Mouse (Mus musculus): ENCODE results near the gene Lrrc3b.

Gene Lrrc3b

GRCm38 (mm10) chr14:15438485-15439157, at the start of gene Lrrc3b:
Gene Lrrc3b, minus strand, starts transcription at chr14:15438987.
- peak; percentile 7 to 20 for DNase-seq

GRCm38 (mm10) chr14:15477668-15478067, 38.9 kb upstream of the Lrrc3b start:
- no peak for DNase-seq

GRCm38 (mm10) chr14:15438096-15438484, 697 bp downstream of the Lrrc3b start:
- DNase-seq = no peak

GRCm38 (mm10) chr14:15437501-15437941, 1.3 kb downstream of the Lrrc3b start:
- DNase-seq = no peak

GRCm38 (mm10) chr14:15437046-15437445, 1.7 kb downstream of the Lrrc3b start:
- DNase-seq = no peak

- no peak for DNase-seq
These were observed 2.2 kb downstream of the Lrrc3b start for GRCm38 (mm10) chr14:15436586-15436985.

GRCm38 (mm10) chr14:15432396-15432795, 6.4 kb downstream of the Lrrc3b start:
- no peak for DNase-seq

- DNase-seq = no peak
These were observed 17.2 kb downstream of the Lrrc3b start for GRCm38 (mm10) chr14:15421624-15422023.

GRCm38 (mm10) chr14:15410686-15411534, 27.9 kb downstream of the Lrrc3b start:
- no peak for DNase-seq

- no peak for DNase-seq
These were observed 53.3 kb downstream of the Lrrc3b start for GRCm38 (mm10) chr14:15385536-15385935.

- DNase-seq = no peak
These were observed 53.8 kb downstream of the Lrrc3b start for GRCm38 (mm10) chr14:15384972-15385371.

- DNase-seq = no peak
These were observed 54.3 kb downstream of the Lrrc3b start for GRCm38 (mm10) chr14:15384532-15384931.

- no peak for DNase-seq
These were observed 55.7 kb downstream of the Lrrc3b start for GRCm38 (mm10) chr14:15383133-15383532.

GRCm38 (mm10) chr14:15377368-15377767, 61.4 kb downstream of the Lrrc3b start:
- no peak for DNase-seq

GRCm38 (mm10) chr14:15376786-15377185, 62.0 kb downstream of the Lrrc3b start:
- DNase-seq = no peak

GRCm38 (mm10) chr14:15374271-15374670, 64.5 kb downstream of the Lrrc3b start:
- no peak for DNase-seq

GRCm38 (mm10) chr14:15372985-15373384, 65.8 kb downstream of the Lrrc3b start:
- no peak for DNase-seq

GRCm38 (mm10) chr14:15365045-15365444, 73.7 kb downstream of the Lrrc3b start:
- no peak for DNase-seq

GRCm38 (mm10) chr14:15359893-15360292, 78.9 kb downstream of the Lrrc3b start:
- DNase-seq = no peak

GRCm38 (mm10) chr14:15359134-15359533, 79.7 kb downstream of the Lrrc3b start:
- DNase-seq = no peak

GRCm38 (mm10) chr14:15355512-15355911, 83.3 kb downstream of the Lrrc3b start:
- peak; percentile 28 to 77 for DNase-seq

- DNase-seq = no peak
These were observed 84.5 kb downstream of the Lrrc3b start for GRCm38 (mm10) chr14:15354299-15354698.

GRCm38 (mm10) chr14:15333130-15333529, 105.7 kb downstream of the Lrrc3b start:
- no peak for DNase-seq

GRCm38 (mm10) chr14:15331370-15331769, 107.4 kb downstream of the Lrrc3b start:
- DNase-seq = no peak
